Mouse (Mus musculus): Measurements from ENCODE around the gene Ccl27a. TPM values are rescaled to one million over a fixed set of nuclear protein-coding genes. Genes with fewer than 3 reads are reported as not detected.

The Ccl27a gene
- polyA plus RNA-seq, 1 experiment from 2014 or later, result 42.4 TPM

DNA sequence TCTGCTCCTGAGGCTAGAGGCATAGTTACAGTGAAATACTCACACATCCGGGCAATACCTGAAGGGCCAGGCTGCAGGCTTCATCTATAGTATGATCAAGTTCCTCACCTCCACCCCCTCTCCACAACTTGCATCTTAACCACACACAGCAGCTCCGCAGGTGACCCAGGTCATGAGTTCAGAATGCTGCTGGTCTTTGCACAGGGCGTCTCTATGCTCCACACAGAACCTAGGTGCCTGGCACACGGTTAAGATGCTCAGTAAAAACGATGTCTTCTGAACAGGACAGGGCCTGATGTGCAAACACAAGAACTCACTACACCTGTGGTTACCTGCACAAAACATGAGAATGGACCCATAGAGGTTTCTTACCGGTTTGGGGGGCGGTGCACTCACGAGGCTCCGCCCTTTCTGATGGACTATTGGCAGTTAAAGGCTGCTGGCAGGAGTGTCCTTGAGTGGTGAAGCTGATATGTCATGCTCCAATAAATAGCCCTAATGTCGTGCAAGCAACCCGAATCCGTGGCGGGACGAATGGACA, 19.2 kb downstream of the Ccl27a start, which contains the start of gene Galt:
Galt (plus strand) TSS at position 432 of the 541 bp plus-strand sequence.
- Histone ChIP-seq H3K4me3 (replicated peaks) (peak within 1 kb of the TSS; percentile 69), H3K9ac (peak within 1 kb of the TSS; percentile 74), H3K27ac (peak within 1 kb of the TSS; percentile 95), H3K4me2 (peak within 1 kb of the TSS; percentile 90), H3K4me1 (peaks cover 38% of the 10 kb centered on the region), H3K36me3 (peaks cover 23% of the 10 kb centered on the region), H3K27me3 (no peaks in the 10 kb centered on the region), H3K9me3 (replicated peaks) (no peaks in the 10 kb centered on the region)
- 14% methylated on average over 14 of the region's 14 CpGs for WGBS
- peak; percentile 65 for ATAC-seq (replicated peaks; ENCODE audit: low FRiP score)

DNA sequence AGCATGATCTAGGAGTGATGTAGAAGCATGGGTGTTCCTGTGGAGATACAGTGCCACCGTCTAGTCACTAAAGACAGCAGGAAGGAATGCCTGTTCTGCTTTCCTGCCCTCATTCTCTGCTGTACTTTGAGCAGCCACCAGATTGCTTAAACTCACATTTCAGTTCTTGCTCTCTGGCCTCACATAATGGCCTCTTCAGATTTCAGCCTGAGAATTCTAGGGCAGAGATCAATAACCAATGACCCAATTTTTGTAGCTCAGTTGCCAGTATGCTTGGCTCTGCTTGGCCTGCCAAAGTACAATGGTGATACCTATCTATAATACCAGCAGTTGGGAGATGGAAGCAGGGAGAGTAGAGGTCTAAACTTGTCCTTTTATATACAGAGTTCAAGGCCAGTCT, 29.0 kb downstream of the Ccl27a start:
- Histone ChIP-seq H3K4me2 (no peak overlapping the region), H3K9ac (no peak overlapping the region), H3K4me3 (replicated peaks) (no peak overlapping the region), H3K27me3 (no peaks in the 10 kb centered on the region), H3K9me3 (replicated peaks) (peaks cover 16% of the 10 kb centered on the region), H3K36me3 (peaks cover 16% of the 10 kb centered on the region), H3K4me1 (peaks cover 13% of the 10 kb centered on the region), H3K27ac (no peak overlapping the region)
- 92% methylated on average over 1 of the region's 1 CpGs for WGBS
- ATAC-seq (replicated peaks; ENCODE audit: low FRiP score), result no peak

DNA sequence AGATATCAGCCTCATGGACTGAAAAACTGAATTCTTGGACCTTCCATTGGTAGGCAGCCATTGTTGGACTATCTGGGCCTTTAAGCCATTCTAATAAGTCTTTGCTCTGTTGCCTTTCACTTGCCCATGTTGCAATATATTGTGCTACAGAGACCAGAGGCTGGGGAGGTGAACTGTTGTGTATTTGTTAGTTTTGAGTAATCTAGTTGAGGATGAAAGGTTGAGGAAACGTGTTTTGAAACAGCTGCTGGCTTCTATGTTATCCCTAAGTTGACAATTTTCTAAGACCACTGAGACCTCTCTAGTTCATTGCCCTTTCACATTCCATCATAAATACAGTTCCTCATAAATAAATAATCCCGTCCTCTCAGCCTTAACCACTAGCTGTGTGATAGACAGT, 29.9 kb downstream of the Ccl27a start:
- Histone ChIP-seq H3K9me3 (replicated peaks) (peaks cover 16% of the 10 kb centered on the region), H3K27ac (no peak overlapping the region), H3K4me1 (peaks cover 22% of the 10 kb centered on the region), H3K36me3 (peaks cover 22% of the 10 kb centered on the region), H3K9ac (no peak overlapping the region), H3K27me3 (no peaks in the 10 kb centered on the region), H3K4me2 (no peak overlapping the region), H3K4me3 (replicated peaks) (no peak overlapping the region)
- ATAC-seq (replicated peaks; ENCODE audit: low FRiP score), result no peak
- WGBS, result 72% methylated on average over 2 of the region's 2 CpGs

DNA sequence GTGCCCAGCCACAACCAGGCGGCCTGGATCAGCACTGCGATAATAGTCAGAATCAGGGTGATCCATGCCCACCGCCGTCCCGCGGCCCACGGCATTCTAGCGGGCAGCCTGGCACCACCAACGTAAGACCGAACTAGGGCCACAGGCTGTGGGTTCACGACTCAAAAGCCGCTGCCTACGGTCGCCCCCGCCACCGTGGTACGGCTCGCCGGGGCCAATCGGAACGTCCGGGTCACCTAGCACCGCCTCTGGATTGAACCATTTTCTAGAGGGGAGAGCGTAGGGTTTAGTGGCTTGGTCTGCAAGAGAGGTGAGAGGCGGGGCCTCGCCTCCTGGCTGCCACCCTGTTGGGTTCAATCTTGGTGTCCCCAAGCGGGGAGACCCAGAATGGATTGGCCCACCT, 32.9 kb downstream of the Ccl27a start:
- peak; percentile 96 for ATAC-seq (replicated peaks; ENCODE audit: low FRiP score)

DNA sequence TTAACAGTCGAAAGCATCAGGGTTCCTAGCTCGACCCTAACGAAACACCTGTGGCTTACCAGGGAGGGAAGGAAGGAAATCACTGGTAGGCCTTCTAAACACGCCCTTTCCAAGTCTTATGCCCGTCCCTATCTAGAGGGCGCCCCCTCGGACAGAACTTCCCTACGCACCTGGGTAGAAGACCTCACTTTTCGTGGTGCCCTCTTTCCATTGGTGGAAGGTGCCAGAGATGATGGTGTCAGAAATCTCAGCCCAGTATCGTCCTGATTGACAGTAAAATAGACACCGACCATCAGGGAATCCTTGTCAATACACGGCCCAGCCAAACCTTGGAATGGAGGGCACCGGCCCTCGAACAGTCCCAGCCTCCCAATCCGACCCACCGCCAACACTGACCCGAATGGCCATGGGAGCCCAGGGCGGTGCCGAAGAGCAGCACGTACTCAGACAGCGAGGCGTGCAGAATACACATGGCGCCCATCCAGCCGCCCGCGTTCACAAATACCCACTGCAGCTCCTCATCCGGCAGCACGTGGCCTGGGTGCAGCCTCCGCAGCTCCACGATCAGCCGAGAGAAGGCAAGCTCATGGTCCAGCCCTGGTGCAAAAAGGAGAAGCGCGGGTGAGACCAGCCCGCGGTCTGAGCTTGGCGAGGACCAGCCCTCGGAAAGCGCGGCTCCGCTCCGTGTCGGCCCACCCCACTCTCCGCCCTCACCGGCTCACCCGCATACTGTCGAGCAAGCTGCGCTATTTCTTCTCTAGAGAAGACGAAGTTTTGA, 33.5 kb downstream of the Ccl27a start:
- H3K27ac ChIP-seq, result peak overlapping the region; percentile 91
- H3K9me3 ChIP-seq (replicated peaks), result no peaks in the 10 kb centered on the region
- peaks cover 13% of the 10 kb centered on the region for H3K36me3 ChIP-seq
- H3K27me3 ChIP-seq, result no peaks in the 10 kb centered on the region
- WGBS, result under 1% methylated on average over 48 of the region's 48 CpGs
- H3K4me3 ChIP-seq (replicated peaks), result peak overlapping the region; percentile 76
- peak overlapping the region; percentile 92 for H3K4me2 ChIP-seq
- ATAC-seq (replicated peaks; ENCODE audit: low FRiP score), result peak; percentile 79
- peaks cover 25% of the 10 kb centered on the region for H3K4me1 ChIP-seq
- H3K9ac ChIP-seq, result peak overlapping the region; percentile 87

More for the DNA sequence above, 32.9 kb downstream of the Ccl27a start:
- peaks cover 25% of the 10 kb centered on the region for H3K4me1 ChIP-seq
- H3K27ac ChIP-seq, result peak overlapping the region; percentile 91
- peaks cover 17% of the 10 kb centered on the region for H3K36me3 ChIP-seq
- H3K9ac ChIP-seq, result peak overlapping the region; percentile 87
- H3K9me3 ChIP-seq (replicated peaks), result peaks cover 3% of the 10 kb centered on the region
- peak overlapping the region; percentile 76 for H3K4me3 ChIP-seq (replicated peaks)
- 0% methylated on average over 27 of the region's 27 CpGs for WGBS
- H3K27me3 ChIP-seq, result no peaks in the 10 kb centered on the region
- peak overlapping the region; percentile 92 for H3K4me2 ChIP-seq

DNA sequence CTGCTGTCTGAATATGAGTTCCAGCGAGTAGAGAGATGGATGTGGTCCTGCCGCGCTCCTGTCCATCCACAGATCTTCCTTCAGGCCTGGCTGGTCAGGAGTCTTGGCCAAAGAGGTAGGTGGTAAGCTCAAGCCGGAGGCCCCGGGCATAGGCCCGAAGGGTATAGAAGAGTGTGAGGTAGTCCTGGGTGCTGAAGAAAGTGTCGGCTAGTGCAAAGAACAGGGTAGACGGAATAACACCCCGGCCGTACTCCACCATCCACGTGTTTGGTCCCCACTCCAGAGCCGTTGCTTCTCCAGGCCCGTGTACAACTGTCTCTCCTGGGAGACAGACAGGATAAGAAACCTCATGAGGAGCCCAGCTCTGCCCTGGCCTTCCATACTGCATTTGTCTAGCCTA, 34.8 kb downstream of the Ccl27a start:
- H3K27ac ChIP-seq, result no peak overlapping the region
- H3K9ac ChIP-seq, result no peak overlapping the region
- 95% methylated on average over 13 of the region's 13 CpGs for WGBS
- peaks cover 25% of the 10 kb centered on the region for H3K4me1 ChIP-seq
- H3K4me2 ChIP-seq, result peak overlapping the region; percentile 92; the same call in 1 of the 2 replicates
- no peaks in the 10 kb centered on the region for H3K27me3 ChIP-seq
- H3K9me3 ChIP-seq (replicated peaks), result no peaks in the 10 kb centered on the region
- H3K36me3 ChIP-seq, result peaks cover 13% of the 10 kb centered on the region
- 0 out of 2 replicates have a peak overlapping the region, but pooled peaks have one; percentile 76 for H3K4me3 ChIP-seq (replicated peaks)
- ATAC-seq (replicated peaks; ENCODE audit: low FRiP score), result no peak

DNA sequence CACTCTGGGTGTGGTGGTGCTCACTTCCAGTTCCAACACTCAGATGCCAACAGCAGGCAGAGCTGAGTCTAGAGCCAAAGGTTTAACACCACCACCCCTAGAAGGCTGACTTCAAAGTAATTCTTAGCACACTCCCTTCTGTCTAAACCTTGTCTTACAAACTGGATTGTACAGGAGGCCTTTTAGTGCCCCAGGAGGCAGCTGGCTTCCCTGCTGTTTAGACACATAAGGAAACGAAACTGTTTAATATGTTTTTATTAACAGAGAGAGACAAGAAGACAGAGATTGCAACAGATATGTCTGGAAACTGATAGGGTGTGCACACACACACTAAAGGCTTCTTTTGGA, 35.8 kb downstream of the Ccl27a start:
- Histone ChIP-seq H3K4me2 (no peak overlapping the region), H3K9me3 (replicated peaks) (no peaks in the 10 kb centered on the region), H3K9ac (no peak overlapping the region), H3K27ac (no peak overlapping the region), H3K27me3 (peaks cover 10% of the 10 kb centered on the region), H3K4me3 (replicated peaks) (no peak overlapping the region), H3K36me3 (peaks cover 13% of the 10 kb centered on the region), H3K4me1 (peaks cover 25% of the 10 kb centered on the region)
- WGBS, result 71% methylated on average over 1 of the region's 1 CpGs
- ATAC-seq (replicated peaks; ENCODE audit: low FRiP score), result no peak

DNA sequence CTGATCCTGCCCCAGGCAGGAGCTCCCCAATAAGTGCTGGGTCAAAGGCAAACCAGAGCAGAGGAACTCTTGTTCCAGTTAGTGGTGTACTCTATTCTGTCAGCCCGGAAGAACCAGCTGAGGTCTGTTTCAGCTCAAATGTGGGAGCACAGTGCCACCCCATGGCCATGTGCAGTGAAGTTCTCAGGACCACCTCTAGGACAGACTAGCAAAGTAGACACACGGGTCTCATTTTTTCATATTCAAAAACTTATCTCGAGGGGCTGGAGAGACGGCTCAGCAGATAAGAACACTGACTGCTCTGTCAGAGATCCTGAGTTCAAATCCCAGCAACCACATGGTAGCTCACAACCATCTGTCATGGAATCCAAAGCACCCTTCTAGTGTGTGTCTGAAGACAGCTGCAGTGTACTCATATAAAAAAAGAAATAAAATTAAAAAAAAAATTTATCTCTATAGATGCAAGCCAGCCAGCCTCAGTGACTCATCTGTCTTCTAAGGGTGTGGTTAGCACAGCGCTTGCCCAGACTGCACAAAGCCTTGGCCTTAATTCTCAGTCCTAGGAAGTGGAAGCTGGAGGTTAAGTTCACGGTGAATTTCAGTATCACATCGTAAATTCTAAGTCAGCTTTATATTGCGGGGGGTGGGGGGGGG, 36.3 kb downstream of the Ccl27a start:
- Histone ChIP-seq H3K4me1 (peaks cover 25% of the 10 kb centered on the region), H3K9ac (no peak overlapping the region), H3K27ac (no peak overlapping the region), H3K4me2 (no peak overlapping the region), H3K27me3 (peaks cover 15% of the 10 kb centered on the region), H3K4me3 (replicated peaks) (no peak overlapping the region), H3K9me3 (replicated peaks) (no peaks in the 10 kb centered on the region), H3K36me3 (peaks cover 13% of the 10 kb centered on the region)
- 0 out of 2 replicates have a peak, but pooled peaks have one; percentile 38 for ATAC-seq (replicated peaks; ENCODE audit: low FRiP score)
- WGBS, result 36% methylated on average over 8 of the region's 8 CpGs

DNA sequence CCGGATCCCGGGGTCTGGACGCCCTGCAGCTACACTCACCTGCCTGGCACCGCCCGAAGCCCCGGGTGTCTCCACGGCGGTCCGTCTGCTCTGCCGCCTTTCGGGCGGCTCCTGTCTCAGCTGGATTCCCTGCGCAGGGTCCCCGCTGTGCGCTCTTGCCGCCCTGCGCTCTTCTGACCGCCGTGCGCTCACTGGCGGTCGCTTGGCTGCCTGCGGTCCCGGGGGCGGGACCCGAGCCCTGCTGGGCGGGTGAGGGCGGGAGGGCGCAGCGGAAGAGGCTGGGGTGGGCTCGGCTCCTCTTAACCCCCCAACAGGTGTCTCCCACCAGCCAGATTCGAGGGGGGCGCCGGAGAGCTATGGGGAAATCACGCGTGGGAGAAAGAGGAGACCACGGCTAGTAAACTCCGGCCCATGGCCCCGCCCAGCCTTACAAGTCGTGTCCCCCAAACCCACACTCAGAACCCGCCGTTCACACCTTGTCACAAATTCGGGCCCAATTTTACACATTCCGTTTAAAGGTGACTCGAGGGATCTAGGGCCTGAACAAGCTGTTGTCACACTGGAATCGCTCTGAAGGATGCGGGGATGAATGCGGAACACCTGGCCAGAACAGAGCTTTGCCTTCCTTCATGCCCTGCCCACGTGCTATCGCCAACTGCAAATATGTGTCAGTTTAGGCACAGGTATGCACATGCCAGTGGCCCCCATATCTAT, 42.8 kb downstream of the Ccl27a start, which contains the start of gene Arid3c:
Arid3c (minus strand) TSS at position 91 of the 714 bp plus-strand sequence.
- WGBS, result under 1% methylated on average over 48 of the region's 50 CpGs
- H3K9ac ChIP-seq, result no peak within 1 kb of the TSS
- H3K27me3 ChIP-seq, result peaks cover 75% of the 10 kb centered on the region
- H3K9me3 ChIP-seq (replicated peaks), result no peaks in the 10 kb centered on the region
- H3K4me1 ChIP-seq, result peaks cover 16% of the 10 kb centered on the region
- H3K4me2 ChIP-seq, result peak within 1 kb of the TSS; percentile 71
- H3K36me3 ChIP-seq, result no peaks in the 10 kb centered on the region
- no peak within 1 kb of the TSS for H3K27ac ChIP-seq
- peak; percentile 58; the same call in 1 of the 2 replicates for ATAC-seq (replicated peaks; ENCODE audit: low FRiP score)
- peak within 1 kb of the TSS; percentile 38 for H3K4me3 ChIP-seq (replicated peaks)

DNA sequence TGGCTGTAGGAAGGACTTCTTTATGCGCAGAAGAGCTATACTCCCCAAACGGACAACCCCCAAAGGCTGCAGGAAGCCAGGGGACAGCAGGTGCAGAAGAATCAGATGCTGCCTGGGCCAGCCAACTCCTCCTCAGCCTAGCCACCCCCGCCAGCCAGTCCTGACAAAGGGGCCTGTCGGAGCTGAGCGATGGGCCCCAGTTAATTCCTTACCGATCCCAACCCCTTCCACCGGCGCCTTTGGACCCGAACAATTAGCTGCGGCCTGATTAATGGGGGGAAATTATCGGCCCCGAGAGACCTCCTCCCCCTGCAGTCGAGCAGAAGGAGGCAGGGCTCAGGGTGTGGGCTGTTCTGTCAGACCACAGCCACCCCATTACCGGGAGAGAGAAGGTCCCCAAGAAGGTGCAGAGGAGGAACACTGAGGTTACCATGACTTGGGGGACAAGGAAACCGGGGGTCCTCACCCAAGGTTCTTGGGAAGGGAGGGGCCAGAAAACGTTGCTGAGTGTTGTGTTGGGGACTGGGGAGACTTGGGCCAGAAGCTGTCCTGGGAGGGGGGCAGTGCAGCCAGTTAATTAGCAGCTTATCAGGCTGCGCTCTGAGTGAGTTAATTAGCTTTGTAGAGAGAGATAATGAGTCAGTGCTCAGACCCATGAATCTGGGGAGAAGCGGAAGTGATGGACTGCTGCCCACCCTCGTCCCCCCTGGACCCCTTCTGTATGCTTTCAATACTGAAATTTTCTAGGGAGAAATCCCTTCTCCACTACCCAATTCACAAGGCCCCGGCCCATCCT, 47.0 kb downstream of the Ccl27a start:
- Histone ChIP-seq H3K9ac (no peak overlapping the region), H3K4me2 (no peak overlapping the region; the same call in 1 of the 2 replicates), H3K4me1 (peaks cover 31% of the 10 kb centered on the region), H3K27ac (no peak overlapping the region), H3K9me3 (replicated peaks) (no peaks in the 10 kb centered on the region), H3K36me3 (no peaks in the 10 kb centered on the region), H3K4me3 (replicated peaks) (no peak overlapping the region; the same call in 1 of the 2 replicates), H3K27me3 (peaks cover 83% of the 10 kb centered on the region)
- WGBS, result 12% methylated on average over 20 of the region's 20 CpGs
- no peak for ATAC-seq (replicated peaks; ENCODE audit: low FRiP score)

DNA sequence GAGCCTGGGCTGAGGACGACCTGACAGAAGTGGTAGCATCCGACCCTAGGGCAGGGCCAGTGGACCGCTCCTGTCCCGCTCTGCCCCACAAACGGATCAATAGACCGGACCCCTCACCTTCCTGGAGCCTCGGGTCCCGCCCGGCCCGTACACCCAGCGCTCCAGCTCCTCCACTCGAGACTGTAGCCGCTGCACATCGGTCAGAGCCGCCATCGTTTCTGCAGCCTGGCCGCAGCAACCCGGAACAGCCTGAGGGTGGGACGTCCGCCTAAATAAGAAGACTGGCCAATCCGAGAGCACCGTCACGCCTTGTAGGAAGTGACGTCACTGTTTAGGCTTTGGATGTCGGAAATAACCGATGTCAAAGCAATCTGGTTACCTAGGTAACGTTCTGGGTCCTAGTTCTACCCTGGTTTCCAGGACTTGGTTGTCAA, 51.1 kb downstream of the Ccl27a start, which contains the start of gene Dctn3:
Dctn3 (minus strand) TSS at position 253 of the 434 bp plus-strand sequence.
- Histone ChIP-seq H3K4me2 (peak within 1 kb of the TSS; percentile 76), H3K9me3 (replicated peaks) (no peaks in the 10 kb centered on the region), H3K4me1 (peaks cover 26% of the 10 kb centered on the region), H3K36me3 (peaks cover 28% of the 10 kb centered on the region), H3K27ac (no peak within 1 kb of the TSS), H3K27me3 (peaks cover 45% of the 10 kb centered on the region), H3K4me3 (replicated peaks) (peak within 1 kb of the TSS; percentile 79), H3K9ac (peak within 1 kb of the TSS; percentile 90)
- WGBS, result under 1% methylated on average over 27 of the region's 27 CpGs
- peak; percentile 95 for ATAC-seq (replicated peaks; ENCODE audit: low FRiP score)

Data from kidney, embryonic 15.5 days (tissue).